ENCODE assay signal across 8 mouse cellular contexts in genomic region chr17:12793660-12794406, GRCm38 (mm10). TPM values are rescaled to one million over a fixed set of nuclear protein-coding genes. Genes with fewer than 3 reads are reported as not detected.
DNase-seq lines count a peak whose midpoint lies in the region; ATAC-seq and TF ChIP-seq lines count a peak whose summit lies in the region.

No protein-coding gene starts in this region.

- no peak overlapping the region for H3K9ac ChIP-seq in intestine, embryonic 14.5 days (ENCODE audit: low read length)
- no peak overlapping the region for H3K9ac ChIP-seq in liver, embryonic 12.5 days
- no peak overlapping the region for H3K9ac ChIP-seq in stomach, embryonic 15.5 days
- no peak overlapping the region for H3K9ac ChIP-seq in midbrain, embryonic 14.5 days (replicated peaks; ENCODE audit: low read length)

- H3K27me3 ChIP-seq in intestine, embryonic 14.5 days (replicated peaks; ENCODE audit: control insufficient read depth, insufficient read depth, low read length), result no peaks in the 10 kb centered on the region
- H3K27me3 ChIP-seq in liver, embryonic 12.5 days (replicated peaks), result no peaks in the 10 kb centered on the region
- no peaks in the 10 kb centered on the region for H3K27me3 ChIP-seq in stomach, embryonic 15.5 days (replicated peaks)
- no peaks in the 10 kb centered on the region; the same call in 1 of the 2 replicates for H3K27me3 ChIP-seq in midbrain, embryonic 14.5 days (ENCODE audit: control insufficient read depth, insufficient read depth, low read length)

- 0 out of 2 replicates have a peak, but pooled peaks have one; percentile 2 for TF ChIP-seq CTCF in layer of hippocampus, adult 2 months (conservative IDR thresholded peaks at IDR 0.05)

- peaks cover 60% of the 10 kb centered on the region for H3K4me1 ChIP-seq in intestine, embryonic 14.5 days (replicated peaks; ENCODE audit: control insufficient read depth, insufficient read depth, low read length)
- peaks cover 52% of the 10 kb centered on the region for H3K4me1 ChIP-seq in liver, embryonic 12.5 days
- H3K4me1 ChIP-seq in stomach, embryonic 15.5 days, result peaks cover 62% of the 10 kb centered on the region
- peaks cover 19% of the 10 kb centered on the region for H3K4me1 ChIP-seq in midbrain, embryonic 14.5 days (ENCODE audit: control insufficient read depth, insufficient read depth, low read length)

- no peak overlapping the region for H3K27ac ChIP-seq in layer of hippocampus, adult 2 months
- H3K27ac ChIP-seq in intestine, embryonic 14.5 days (ENCODE audit: low read depth), result peak overlapping the region; percentile 83
- H3K27ac ChIP-seq in liver, embryonic 12.5 days, result peak overlapping the region; percentile 38; the same call in 1 of the 2 replicates
- H3K27ac ChIP-seq in stomach, embryonic 15.5 days, result peak overlapping the region; percentile 84
- no peak overlapping the region for H3K27ac ChIP-seq in midbrain, embryonic 14.5 days (replicated peaks; ENCODE audit: low read depth, low read length)

- WGBS in intestine, embryonic 14.5 days, result 38% methylated on average over 8 of the region's 8 CpGs
- WGBS in liver, embryonic 12.5 days (ENCODE audit: insufficient replicate concordance), result 32% methylated on average over 8 of the region's 8 CpGs
- 35% methylated on average over 8 of the region's 8 CpGs for WGBS in stomach, embryonic 15.5 days
- 86% methylated on average over 8 of the region's 8 CpGs for WGBS in midbrain, embryonic 14.5 days

- H3K4me3 ChIP-seq in layer of hippocampus, adult 2 months, result no peak overlapping the region
- H3K4me3 ChIP-seq in intestine, embryonic 14.5 days (ENCODE audit: low read depth, low read length), result no peak overlapping the region
- no peak overlapping the region for H3K4me3 ChIP-seq in liver, embryonic 12.5 days
- H3K4me3 ChIP-seq in stomach, embryonic 15.5 days (replicated peaks), result no peak overlapping the region
- H3K4me3 ChIP-seq in midbrain, embryonic 14.5 days (replicated peaks; ENCODE audit: low read depth, low read length), result no peak overlapping the region

- no peak for ATAC-seq in intestine, embryonic 14.5 days (replicated peaks; ENCODE audit: low FRiP score, low TSS enrichment, low read depth)
- ATAC-seq in liver, embryonic 12.5 days, result no peak
- no peak for ATAC-seq in stomach, embryonic 15.5 days (ENCODE audit: insufficient read depth, low FRiP score, low read depth)
- ATAC-seq in midbrain, embryonic 14.5 days (ENCODE audit: low FRiP score, low TSS enrichment), result no peak

- no peak for DNase-seq in layer of hippocampus, adult 2 months (ENCODE audit: low spot score in 2 of 2)
- DNase-seq in layer of hippocampus, postnatal 25 days (ENCODE audit: extremely low spot score in 1 of 2, low spot score in 1 of 2), result no peak
- peak; percentile 60 for DNase-seq in cerebellum, adult 11-12 months
- DNase-seq in gastrocnemius, postnatal 25 days, result peak; percentile 82
- DNase-seq in intestine, embryonic 14.5 days (ENCODE audit: low spot score), result no peak
- no peak for DNase-seq in midbrain, embryonic 14.5 days

- H3K9me3 ChIP-seq in intestine, embryonic 14.5 days (ENCODE audit: control insufficient read depth, low read length), result no peaks in the 10 kb centered on the region
- H3K9me3 ChIP-seq in liver, embryonic 12.5 days (replicated peaks), result 0 out of 2 replicates have a peak, but pooled peaks cover under 1% of the 10 kb centered on the region
- no peaks in the 10 kb centered on the region for H3K9me3 ChIP-seq in stomach, embryonic 15.5 days
- no peaks in the 10 kb centered on the region for H3K9me3 ChIP-seq in midbrain, embryonic 14.5 days (ENCODE audit: control insufficient read depth, low read length)

- H3K4me2 ChIP-seq in intestine, embryonic 14.5 days (ENCODE audit: low read length), result peak overlapping the region; percentile 1; the same call in 1 of the 2 replicates
- no peak overlapping the region for H3K4me2 ChIP-seq in liver, embryonic 12.5 days
- H3K4me2 ChIP-seq in stomach, embryonic 15.5 days, result no peak overlapping the region
- H3K4me2 ChIP-seq in midbrain, embryonic 14.5 days (ENCODE audit: low read length), result no peak overlapping the region

- no peaks in the 10 kb centered on the region for H3K36me3 ChIP-seq in intestine, embryonic 14.5 days (ENCODE audit: control insufficient read depth, insufficient read depth, low read length)
- peaks cover 8% of the 10 kb centered on the region; the same call in 1 of the 2 replicates for H3K36me3 ChIP-seq in liver, embryonic 12.5 days
- no peaks in the 10 kb centered on the region for H3K36me3 ChIP-seq in stomach, embryonic 15.5 days
- H3K36me3 ChIP-seq in midbrain, embryonic 14.5 days (ENCODE audit: control insufficient read depth, insufficient read depth, low read length), result no peaks in the 10 kb centered on the region

RNA-seq across cellular contexts. Expression of gene Igf2r, which starts 24.4 kb away (rescaled TPM):
- total RNA-seq in layer of hippocampus, adult 2 months (2021), result 10 to 100 TPM; 27.9 to 30.3 TPM
- 10 to 100 TPM; 28.1 to 29.8 TPM for total RNA-seq in layer of hippocampus, postnatal 25 days (2021)
- total RNA-seq in gastrocnemius, postnatal 25 days (2021), result 10 to 100 TPM; 44.6 to 45.8 TPM
- 52.3 and 52.8 TPM in 2 replicates for polyA plus RNA-seq in intestine, embryonic 14.5 days (2014; fragmentation: Nextera tagmentation; extraction: Ambion mirVana)
- polyA plus RNA-seq in liver, embryonic 12.5 days (2016; fragmentation: Nextera tagmentation; extraction: Ambion mirVana), result 24.7 and 25.3 TPM in 2 replicates
- 35.1 and 36.1 TPM in 2 replicates for polyA plus RNA-seq in stomach, embryonic 15.5 days (2015; fragmentation: Nextera tagmentation; extraction: Ambion mirVana)
- polyA plus RNA-seq in midbrain, embryonic 14.5 days (2014; fragmentation: Nextera tagmentation; extraction: Ambion mirVana), result 9.2 and 13.4 TPM in 2 replicates

Comparison
In these comparisons a context has a peak if more than half of its experiments do, and no peak if none do; other contexts are left out.
1. DNase-seq: peak in cerebellum, adult 11-12 months (single experiment) and gastrocnemius, postnatal 25 days (single experiment); none in layer of hippocampus, adult 2 months (0 of 2), layer of hippocampus, postnatal 25 days (0 of 2), intestine, embryonic 14.5 days (single experiment) and midbrain, embryonic 14.5 days (single experiment).
2. H3K27ac ChIP-seq: peak in intestine, embryonic 14.5 days (single experiment), liver, embryonic 12.5 days (single experiment) and stomach, embryonic 15.5 days (single experiment); none in layer of hippocampus, adult 2 months (single experiment) and midbrain, embryonic 14.5 days (single experiment).